8 mouse cellular contexts compared by ENCODE assay signal in the genomic region with DNA sequence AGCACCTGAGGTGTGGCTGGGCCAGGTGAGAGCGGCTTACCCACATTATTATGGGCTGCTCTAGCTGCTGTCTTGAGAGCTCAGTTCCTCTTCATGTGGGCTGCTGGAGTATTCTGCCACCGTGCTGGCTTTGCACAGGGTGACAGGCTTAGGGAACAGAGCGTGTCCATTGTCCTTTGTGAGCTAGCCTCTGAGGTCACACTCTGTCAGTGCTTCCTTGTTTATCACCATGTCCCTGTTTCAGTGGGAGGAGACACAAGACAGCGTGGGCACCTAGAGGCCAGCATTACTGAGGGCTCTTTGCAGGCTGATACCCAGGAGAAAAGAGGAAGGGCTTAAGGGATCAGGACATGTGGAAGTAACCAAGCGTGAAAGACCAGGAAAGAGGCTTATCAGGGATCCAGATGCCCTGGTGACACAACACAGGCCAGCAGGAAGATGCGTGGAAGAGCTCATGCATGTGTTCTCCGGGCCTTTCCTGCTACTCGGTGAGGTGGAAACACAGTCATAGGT. TPM values are rescaled to one million over a fixed set of nuclear protein-coding genes. Genes with fewer than 3 reads are reported as not detected.
DNase-seq lines count a peak whose midpoint lies in the region; ATAC-seq and TF ChIP-seq lines count a peak whose summit lies in the region.

Tmem144 (minus strand) TSS at position 120 of the 513 bp plus-strand sequence.

- no peaks in the 10 kb centered on the region for H3K36me3 ChIP-seq in hindbrain, embryonic 14.5 days (replicated peaks; ENCODE audit: control insufficient read depth, insufficient read depth)
- H3K36me3 ChIP-seq in lung, embryonic 14.5 days (ENCODE audit: insufficient read depth), result no peaks in the 10 kb centered on the region
- H3K36me3 ChIP-seq in splenic B cell, adult 2 months (ENCODE audit: control insufficient read depth, insufficient read depth, low read length, poor library complexity, severe bottlenecking), result no peaks in the 10 kb centered on the region
- H3K36me3 ChIP-seq in forebrain, embryonic 13.5 days (ENCODE audit: poor library complexity, severe bottlenecking), result no peaks in the 10 kb centered on the region
- no peaks in the 10 kb centered on the region for H3K36me3 ChIP-seq in forebrain, embryonic 12.5 days (replicated peaks)

- no peaks in the 10 kb centered on the region for H3K27me3 ChIP-seq in hindbrain, embryonic 14.5 days (ENCODE audit: control insufficient read depth, insufficient read depth, low read length)
- H3K27me3 ChIP-seq in lung, embryonic 14.5 days (ENCODE audit: insufficient read depth, low read length), result no peaks in the 10 kb centered on the region
- H3K27me3 ChIP-seq in splenic B cell, adult 2 months (ENCODE audit: control insufficient read depth, insufficient read depth, low read length, poor library complexity, severe bottlenecking), result no peaks in the 10 kb centered on the region
- no peaks in the 10 kb centered on the region for H3K27me3 ChIP-seq in forebrain, embryonic 13.5 days
- H3K27me3 ChIP-seq in forebrain, embryonic 12.5 days, result no peaks in the 10 kb centered on the region

- H3K9me3 ChIP-seq in hindbrain, embryonic 14.5 days (ENCODE audit: control insufficient read depth, low read length), result no peaks in the 10 kb centered on the region
- H3K9me3 ChIP-seq in lung, embryonic 14.5 days (ENCODE audit: low read depth, low read length), result no peaks in the 10 kb centered on the region
- H3K9me3 ChIP-seq in forebrain, embryonic 13.5 days (replicated peaks), result no peaks in the 10 kb centered on the region
- H3K9me3 ChIP-seq in forebrain, embryonic 12.5 days, result no peaks in the 10 kb centered on the region

- 51% methylated on average over 8 of the region's 8 CpGs for WGBS in hindbrain, embryonic 14.5 days
- WGBS in lung, embryonic 14.5 days, result 60% methylated on average over 8 of the region's 8 CpGs
- 38% methylated on average over 8 of the region's 8 CpGs for WGBS in forebrain, embryonic 13.5 days
- WGBS in forebrain, embryonic 12.5 days, result 42% methylated on average over 8 of the region's 8 CpGs

- H3K27ac ChIP-seq in hindbrain, embryonic 14.5 days, result no peak within 1 kb of the TSS
- no peak within 1 kb of the TSS for H3K27ac ChIP-seq in lung, embryonic 14.5 days (ENCODE audit: low read depth)
- H3K27ac ChIP-seq in forebrain, embryonic 13.5 days, result no peak within 1 kb of the TSS
- H3K27ac ChIP-seq in forebrain, embryonic 12.5 days, result no peak within 1 kb of the TSS

- H3K9ac ChIP-seq in hindbrain, embryonic 14.5 days, result no peak within 1 kb of the TSS
- H3K9ac ChIP-seq in lung, embryonic 14.5 days, result no peak within 1 kb of the TSS
- H3K9ac ChIP-seq in forebrain, embryonic 13.5 days, result no peak within 1 kb of the TSS
- no peak within 1 kb of the TSS for H3K9ac ChIP-seq in forebrain, embryonic 12.5 days

- peak; percentile 34; the same call in 1 of the 2 replicates for ATAC-seq in hindbrain, embryonic 14.5 days (ENCODE audit: low FRiP score)
- peak; percentile 47 for ATAC-seq in lung, embryonic 14.5 days (ENCODE audit: insufficient read depth)
- no peak for ATAC-seq in forebrain, embryonic 13.5 days
- ATAC-seq in forebrain, embryonic 12.5 days (ENCODE audit: low FRiP score), result no peak

- H3K4me3 ChIP-seq in hindbrain, embryonic 14.5 days (replicated peaks; ENCODE audit: low read length), result no peak within 1 kb of the TSS
- H3K4me3 ChIP-seq in lung, embryonic 14.5 days (ENCODE audit: low read depth, low read length), result no peak within 1 kb of the TSS
- H3K4me3 ChIP-seq in forebrain, embryonic 13.5 days, result no peak within 1 kb of the TSS
- no peak within 1 kb of the TSS for H3K4me3 ChIP-seq in forebrain, embryonic 12.5 days (replicated peaks)

- DNase-seq in adrenal gland, postnatal 14 days, result no peak
- DNase-seq in adrenal gland, adult 8-10 months, result no peak
- peak; percentile 46 for DNase-seq in 416B (ENCODE audit: low read depth)
- DNase-seq in hindbrain, embryonic 14.5 days (ENCODE audit: low spot score), result no peak
- no peak for DNase-seq in lung, embryonic 14.5 days
- DNase-seq in splenic B cell, adult 2 months (ENCODE audit: low read depth, low spot score), result peak; percentile 6

- no peaks in the 10 kb centered on the region for H3K4me1 ChIP-seq in hindbrain, embryonic 14.5 days (replicated peaks; ENCODE audit: control insufficient read depth, insufficient read depth, low read length)
- no peaks in the 10 kb centered on the region for H3K4me1 ChIP-seq in lung, embryonic 14.5 days (ENCODE audit: insufficient read depth)
- H3K4me1 ChIP-seq in forebrain, embryonic 13.5 days, result 0 out of 2 replicates have a peak, but pooled peaks cover 4% of the 10 kb centered on the region
- peaks cover 5% of the 10 kb centered on the region; the same call in 1 of the 2 replicates for H3K4me1 ChIP-seq in forebrain, embryonic 12.5 days

- H3K4me2 ChIP-seq in hindbrain, embryonic 14.5 days (replicated peaks), result no peak within 1 kb of the TSS
- no peak within 1 kb of the TSS for H3K4me2 ChIP-seq in lung, embryonic 14.5 days
- H3K4me2 ChIP-seq in forebrain, embryonic 13.5 days, result no peak within 1 kb of the TSS
- no peak within 1 kb of the TSS for H3K4me2 ChIP-seq in forebrain, embryonic 12.5 days

- TF ChIP-seq CTCF in lung, embryonic 14.5 days (IDR thresholded peaks at IDR 0.05; ENCODE audit: low read depth), result no peak

RNA-seq across cellular contexts. Expression of gene Tmem144, which starts in this region (rescaled TPM):
- total RNA-seq in adrenal gland, postnatal 14 days (2021), result 8.6 and 11.0 TPM in 2 replicates
- total RNA-seq in adrenal gland, adult 8-10 months (2022), result 10 to 100 TPM in 2 of 4 experiments, 1 to 10 TPM in 2; 6.4 to 11.6 (median 10.2) TPM
- polyA plus RNA-seq in hindbrain, embryonic 14.5 days (2014; fragmentation: Nextera tagmentation; extraction: Ambion mirVana), result 1.2 and 2.0 TPM in 2 replicates
- polyA plus RNA-seq in lung, embryonic 14.5 days (2014; fragmentation: Nextera tagmentation; extraction: Ambion mirVana), result 5.0 and 5.4 TPM in 2 replicates
- 3.3 and 4.0 TPM in 2 replicates for polyA plus RNA-seq in forebrain, embryonic 13.5 days (2015; fragmentation: Nextera tagmentation; extraction: Ambion mirVana)
- 3.7 and 4.3 TPM in 2 replicates for polyA plus RNA-seq in forebrain, embryonic 12.5 days (2016; fragmentation: Nextera tagmentation; extraction: Ambion mirVana)

Comparison
In these comparisons a context has a peak if more than half of its experiments do, and no peak if none do; other contexts are left out.
1. DNase-seq: peak in 416B (single experiment) and splenic B cell, adult 2 months (single experiment); none in adrenal gland, postnatal 14 days (single experiment), adrenal gland, adult 8-10 months (single experiment), hindbrain, embryonic 14.5 days (single experiment) and lung, embryonic 14.5 days (single experiment).
2. ATAC-seq: peak in hindbrain, embryonic 14.5 days (single experiment) and lung, embryonic 14.5 days (single experiment); none in forebrain, embryonic 13.5 days (single experiment) and forebrain, embryonic 12.5 days (single experiment).